Mouse (Mus musculus) MEL (cell line): Measurements from ENCODE around the gene Rmnd1. TPM values are rescaled to one million over a fixed set of nuclear protein-coding genes. Genes with fewer than 3 reads are reported as not detected.

Source experiments
- DNase-seq: peaks from one replicate; pipeline ENCODE4 v3.0.0; 2011; ENCODE audit warnings: low read depth, low spot score
- H3K27ac ChIP-seq: 2 replicates; pipeline ENCODE4 v1.5.1; 2012; ENCODE audit warnings: low read depth, mild to moderate bottlenecking, control low read depth, low read length, moderate library complexity; ENCODE audit not compliant: control insufficient read depth
- H3K27me3 ChIP-seq, 2 experiments: fragments of 150-350 bp in 1 of 2; sonication (generic) in 1 of 2; 2 replicates each; pipeline ENCODE4 v1.6.1; 2012; ENCODE audit warnings: low read length in 2 of 2, mild to moderate bottlenecking in 2 of 2, improper control_type of control experiment in 1 of 2, moderate library complexity in 1 of 2; ENCODE audit not compliant: insufficient read depth in 2 of 2, control insufficient read depth in 1 of 2
- H3K36me3 ChIP-seq, 2 experiments: 2 replicates each; pipeline ENCODE4 v1.6.1; 2012 to 2014; ENCODE audit warnings: low read length in 2 of 2, improper control_type of control experiment in 1 of 2, inconsistent platforms in 1 of 2, mild to moderate bottlenecking in 1 of 2; ENCODE audit not compliant: insufficient read depth in 2 of 2, control insufficient read depth in 1 of 2
- H3K4me1 ChIP-seq, 2 experiments: fragments of 150-350 bp in 1 of 2; sonication (generic) in 1 of 2; 2 replicates each; pipeline ENCODE4 v1.6.1; 2012; ENCODE audit warnings: low read length in 2 of 2, improper control_type of control experiment in 1 of 2, mild to moderate bottlenecking in 1 of 2; ENCODE audit not compliant: insufficient read depth in 2 of 2, control insufficient read depth in 1 of 2
- H3K4me3 ChIP-seq, 2 experiments: fragments of 150-350 bp in 1 of 2; sonication (generic) in 1 of 2; 2 replicates each; pipeline ENCODE4 v1.5.1; 2012; ENCODE audit warnings: low read depth in 2 of 2, low read length in 2 of 2, mild to moderate bottlenecking in 2 of 2, moderate library complexity in 2 of 2, control low read depth in 1 of 2, improper control_type of control experiment in 1 of 2; ENCODE audit not compliant: control insufficient read depth in 1 of 2, insufficient read depth in 1 of 2
- H3K79me2 ChIP-seq: 2 replicates; pipeline ENCODE4 v1.6.1; 2012; ENCODE audit warnings: mild to moderate bottlenecking, low read length, moderate library complexity; ENCODE audit not compliant: control insufficient read depth, poor library complexity, insufficient read depth
- H3K9ac ChIP-seq: 2 replicates; pipeline ENCODE4 v1.6.1; 2012; ENCODE audit warnings: low read depth, mild to moderate bottlenecking, control low read depth, low read length, moderate library complexity; ENCODE audit not compliant: control insufficient read depth, poor library complexity, severe bottlenecking
- H3K9me3 ChIP-seq: fragments of 150-350 bp; sonication (generic); replicated peaks from 2 replicates; pipeline ENCODE4 v1.6.1; 2012; ENCODE audit warnings: mild to moderate bottlenecking, low read length, improper control_type of control experiment, moderate library complexity; ENCODE audit not compliant: insufficient read depth
- BHLHE40 ChIP-seq: IDR thresholded peaks from 2 replicates; pipeline ENCODE4 v1.6.1; 2012; ENCODE audit warnings: low read depth, mild to moderate bottlenecking, inconsistent platforms, low read length, improper control_type of control experiment, borderline replicate concordance
- CHD1 ChIP-seq: IDR thresholded peaks from 2 replicates; pipeline ENCODE4 v1.6.1; 2012; ENCODE audit warnings: low read depth, mild to moderate bottlenecking, inconsistent platforms, low read length, improper control_type of control experiment
- CTCF ChIP-seq, 3 experiments: IDR thresholded peaks in 2 of 3; conservative IDR thresholded peaks in 1 of 3; 2 replicates each; pipeline ENCODE4 v1.5.1; 2011 to 2012; ENCODE audit warnings: low read length in 3 of 3, low read depth in 2 of 3, mild to moderate bottlenecking in 2 of 3, improper control_type of control experiment in 1 of 3, inconsistent platforms in 1 of 3, mixed read lengths in 1 of 3, moderate library complexity in 1 of 3; ENCODE audit not compliant: control insufficient read depth in 1 of 3, insufficient read depth in 1 of 3, poor library complexity in 1 of 3, severe bottlenecking in 1 of 3
- E2F4 ChIP-seq: IDR thresholded peaks from 2 replicates; pipeline ENCODE4 v1.6.1; 2011; ENCODE audit warnings: low read depth, low read length, improper control_type of control experiment, borderline replicate concordance
- ELF1 ChIP-seq: IDR thresholded peaks from 2 replicates; pipeline ENCODE4 v1.6.1; 2014; ENCODE audit warnings: low read depth, mild to moderate bottlenecking, inconsistent platforms, low read length, improper control_type of control experiment, moderate library complexity
- EP300 ChIP-seq, 2 experiments: IDR thresholded peaks; 2 replicates each; pipeline ENCODE4 v1.6.1; 2011; ENCODE audit warnings: improper control_type of control experiment in 2 of 2, low read length in 2 of 2, low read depth in 1 of 2, mild to moderate bottlenecking in 1 of 2
- GATA1 ChIP-seq: IDR thresholded peaks from 2 replicates; pipeline ENCODE4 v1.6.1; 2011; ENCODE audit warnings: low read depth, low read length, improper control_type of control experiment
- HCFC1 ChIP-seq: IDR thresholded peaks from 2 replicates; pipeline ENCODE4 v1.6.1; 2012; ENCODE audit warnings: low read depth, mild to moderate bottlenecking, inconsistent platforms, low read length, improper control_type of control experiment, moderate library complexity
- JUND ChIP-seq: IDR thresholded peaks from 2 replicates; pipeline ENCODE4 v1.6.1; 2011; ENCODE audit warnings: low read depth, mild to moderate bottlenecking, improper control_type of control experiment, low read length
- KAT2A ChIP-seq: conservative IDR thresholded peaks from 2 replicates; pipeline ENCODE4 v1.6.1; 2012; ENCODE audit warnings: low read depth, low read length, improper control_type of control experiment, inconsistent platforms
- MAX ChIP-seq: IDR thresholded peaks from 2 replicates; pipeline ENCODE4 v1.6.1; 2011; ENCODE audit warnings: low read length, improper control_type of control experiment
- MXI1 ChIP-seq: IDR thresholded peaks from 2 replicates; pipeline ENCODE4 v1.6.1; 2011; ENCODE audit warnings: mild to moderate bottlenecking, low read depth, low read length, improper control_type of control experiment
- MYC ChIP-seq: IDR thresholded peaks from 2 replicates; pipeline ENCODE4 v1.6.1; 2011; ENCODE audit warnings: low read depth, mild to moderate bottlenecking, low read length, improper control_type of control experiment, moderate library complexity
- NELFE ChIP-seq: IDR thresholded peaks from 2 replicates; pipeline ENCODE4 v1.6.1; 2011; ENCODE audit warnings: low read depth, low read length, improper control_type of control experiment
- NRF1 ChIP-seq: IDR thresholded peaks from 2 replicates; pipeline ENCODE4 v1.6.1; 2014; ENCODE audit warnings: low read depth, mild to moderate bottlenecking, inconsistent platforms, low read length, improper control_type of control experiment, moderate library complexity; ENCODE audit not compliant: poor library complexity, insufficient read depth, severe bottlenecking
- POLR2A ChIP-seq, 2 experiments: IDR thresholded peaks; 2 replicates each; pipeline ENCODE4 v1.6.1; 2011 to 2012; ENCODE audit warnings: low read length in 2 of 2, mild to moderate bottlenecking in 2 of 2, control low read depth in 1 of 2, improper control_type of control experiment in 1 of 2, low read depth in 1 of 2, moderate library complexity in 1 of 2; ENCODE audit not compliant: control insufficient read depth in 1 of 2, insufficient read depth in 1 of 2, poor library complexity in 1 of 2
- POLR2AphosphoS5 ChIP-seq: IDR thresholded peaks from 2 replicates; pipeline ENCODE4 v1.6.1; 2012; ENCODE audit warnings: low read depth, borderline replicate concordance, mild to moderate bottlenecking, inconsistent platforms, low read length, moderate library complexity, mixed read lengths
- RAD21 ChIP-seq: IDR thresholded peaks from 2 replicates; pipeline ENCODE4 v1.6.1; 2011; ENCODE audit warnings: mild to moderate bottlenecking, low read depth, low read length, improper control_type of control experiment
- RCOR1 ChIP-seq: IDR thresholded peaks from 2 replicates; pipeline ENCODE4 v1.6.1; 2012; ENCODE audit warnings: low read depth, mild to moderate bottlenecking, inconsistent platforms, low read length, improper control_type of control experiment
- SIN3A ChIP-seq: IDR thresholded peaks from 2 replicates; pipeline ENCODE4 v1.6.1; 2012; ENCODE audit warnings: low read length, improper control_type of control experiment, inconsistent platforms
- SMC3 ChIP-seq: IDR thresholded peaks from 2 replicates; pipeline ENCODE4 v1.6.1; 2011; ENCODE audit warnings: low read depth, low read length, improper control_type of control experiment
- TBP ChIP-seq: IDR thresholded peaks from 2 replicates; pipeline ENCODE4 v1.8.0; 2011; ENCODE audit warnings: low read depth, low read length, improper control_type of control experiment
- TCF12 ChIP-seq: IDR thresholded peaks from 2 replicates; pipeline ENCODE4 v1.6.1; 2014; ENCODE audit warnings: low read depth, mild to moderate bottlenecking, inconsistent platforms, low read length, improper control_type of control experiment, moderate library complexity
- UBTF ChIP-seq: IDR thresholded peaks from 2 replicates; pipeline ENCODE4 v1.6.1; 2012; ENCODE audit warnings: low read depth, mild to moderate bottlenecking, inconsistent platforms, low read length, improper control_type of control experiment, moderate library complexity, borderline replicate concordance; ENCODE audit not compliant: insufficient read depth
- USF2 ChIP-seq, 2 experiments: IDR thresholded peaks; 2 replicates each; pipeline ENCODE4 v1.6.1; 2011 to 2012; ENCODE audit warnings: improper control_type of control experiment in 2 of 2, low read length in 2 of 2, borderline replicate concordance in 1 of 2, inconsistent platforms in 1 of 2, low read depth in 1 of 2, mild to moderate bottlenecking in 1 of 2; ENCODE audit not compliant: insufficient read depth in 1 of 2
- ZKSCAN1 ChIP-seq: IDR thresholded peaks from 2 replicates; pipeline ENCODE4 v1.6.1; 2012; ENCODE audit warnings: low read depth, mild to moderate bottlenecking, inconsistent platforms, low read length, improper control_type of control experiment, moderate library complexity
- ZMIZ1 ChIP-seq: IDR thresholded peaks from 2 replicates; pipeline ENCODE4 v1.6.1; 2012; ENCODE audit warnings: low read depth, mild to moderate bottlenecking, inconsistent platforms, low read length, improper control_type of control experiment, moderate library complexity
- polyA plus RNA-seq, 2 experiments: library from polyadenylated mRNA; stranded (reverse) in 1 of 2; unstranded in 1 of 2; fragments of >175 nt in 1 of 2; fragments of >200 nt in 1 of 2; gene quantifications; 2 replicates each; pipeline versions ENCODE4 v1.2.1 to v1.2.4; 2012; ENCODE audit warnings: low replicate concordance in 2 of 2, low read depth in 1 of 2; ENCODE audit not compliant: insufficient read length in 2 of 2, insufficient read depth in 1 of 2, missing spikeins in 1 of 2
- total RNA-seq: library from RNA; depleted of rRNA; stranded (reverse); fragments of 300-350 nt; gene quantifications from 2 replicates; pipeline ENCODE4 v1.2.3, GENCODE M21; 2012

The Rmnd1 gene
- total and polyA plus RNA-seq, 3 experiments, result 38.8 to 39.6 TPM; not detected in 1

DNA sequence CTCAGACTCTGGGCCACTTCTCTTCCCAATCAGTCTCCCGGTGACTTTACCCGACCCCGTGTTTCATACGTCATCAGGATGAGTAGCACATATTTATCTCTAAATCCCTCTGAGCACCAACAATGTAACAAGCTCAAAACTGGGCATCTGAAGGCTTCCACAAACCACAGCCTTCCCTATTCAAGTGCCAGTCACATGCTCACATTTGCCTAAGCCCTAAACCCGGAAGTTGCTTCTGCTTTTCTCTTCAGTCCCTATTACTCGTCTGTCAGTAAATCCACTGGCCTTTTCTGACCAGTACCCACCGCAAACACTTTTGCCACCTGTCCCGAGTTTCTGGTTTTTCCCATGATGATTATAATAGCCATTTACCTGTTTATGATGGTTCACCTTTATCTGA lies 1.8 kb downstream of the Rmnd1 start (continued):
- TF ChIP-seq EP300 (IDR thresholded peaks at IDR 0.05; ENCODE audit: low read depth in 1 of 2, low read length in 2 of 2), result no peak; a peak in 1 of 4 replicates

DNA sequence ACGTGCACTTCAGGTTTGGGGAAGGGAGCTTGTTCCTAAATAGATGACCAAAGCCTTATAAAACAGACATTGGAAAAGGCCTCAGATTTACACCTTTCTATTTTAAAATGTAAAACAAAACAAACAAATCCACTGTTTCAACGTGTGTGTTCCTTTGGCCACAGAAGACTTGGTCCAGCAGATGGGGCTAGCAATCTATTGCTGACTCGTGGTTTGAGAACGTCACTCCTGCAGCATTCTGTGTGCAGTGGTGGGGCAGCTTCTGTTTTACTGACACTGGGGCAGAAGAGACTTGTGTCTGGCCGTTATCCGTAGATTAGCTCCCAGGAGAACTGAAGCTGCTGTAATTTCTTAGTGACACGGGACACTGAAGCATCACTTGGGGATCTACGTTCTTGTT lies 6.9 kb downstream of the Rmnd1 start:
- Histone ChIP-seq H3K4me1 (peaks cover under 1 to 7% of the 10 kb centered on the region in 2 experiments; a peak in 2 of 4 replicates), H3K27ac (no peak overlapping the region), H3K4me3 (no peak overlapping the region), H3K79me2 (peaks cover 7% of the 10 kb centered on the region), H3K27me3 (no peaks in the 10 kb centered on the region), H3K9me3 (no peaks in the 10 kb centered on the region), H3K9ac (no peak overlapping the region), H3K36me3 (peaks cover 3 to 5% of the 10 kb centered on the region in 2 experiments; a peak in 3 of 4 replicates)
- no peak for DNase-seq
- no peak for TF ChIP-seq RCOR1
- TF ChIP-seq MYC, result no peak
- no peak for TF ChIP-seq UBTF
- TF ChIP-seq E2F4, result no peak
- no peak for TF ChIP-seq NELFE
- no peak for TF ChIP-seq USF2 (IDR thresholded peaks at IDR 0.05; ENCODE audit: borderline replicate concordance in 1 of 2, insufficient read depth in 1 of 2, low read depth in 1 of 2, low read length in 2 of 2)
- TF ChIP-seq SMC3, result no peak
- no peak for TF ChIP-seq POLR2AphosphoS5
- no peak for TF ChIP-seq EP300 (IDR thresholded peaks at IDR 0.05; ENCODE audit: low read depth in 1 of 2, low read length in 2 of 2)
- no peak for TF ChIP-seq ELF1
- TF ChIP-seq CHD1, result no peak
- no peak for TF ChIP-seq TBP
- no peak for TF ChIP-seq JUND
- no peak for TF ChIP-seq POLR2A (IDR thresholded peaks at IDR 0.05; ENCODE audit: control insufficient read depth in 1 of 2, insufficient read depth in 1 of 2, low read depth in 1 of 2, low read length in 2 of 2, poor library complexity in 1 of 2)
- no peak for TF ChIP-seq ZMIZ1
- TF ChIP-seq CTCF (IDR thresholded peaks at IDR 0.05 in 2 of 3, conservative IDR thresholded peaks at IDR 0.05 in 1 of 3; ENCODE audit: control insufficient read depth in 1 of 3, insufficient read depth in 1 of 3, low read depth in 2 of 3, low read length in 3 of 3, poor library complexity in 1 of 3, severe bottlenecking in 1 of 3), result no peak

- Histone ChIP-seq H3K27me3 (no peaks in the 10 kb centered on the region), H3K4me3 (no peak overlapping the region), H3K9ac (no peak overlapping the region), H3K79me2 (no peaks in the 10 kb centered on the region), H3K36me3 (peaks cover 0 to 11% of the 10 kb centered on the region in 2 experiments; a peak in 2 of 4 replicates), H3K4me1 (no peaks in the 10 kb centered on the region), H3K9me3 (no peaks in the 10 kb centered on the region), H3K27ac (no peak overlapping the region)
- DNase-seq, result no peak
- TF ChIP-seq ZKSCAN1 (no peak), POLR2A (IDR thresholded peaks at IDR 0.05; ENCODE audit: control insufficient read depth in 1 of 2, insufficient read depth in 1 of 2, low read depth in 1 of 2, low read length in 2 of 2, poor library complexity in 1 of 2) (no peak), TCF12 (no peak), KAT2A (no peak), HCFC1 (no peak), SMC3 (no peak), JUND (no peak), GATA1 (no peak), SIN3A (no peak), NRF1 (no peak), RAD21 (no peak), MAX (no peak), MXI1 (no peak), CTCF (IDR thresholded peaks at IDR 0.05 in 2 of 3, conservative IDR thresholded peaks at IDR 0.05 in 1 of 3; ENCODE audit: control insufficient read depth in 1 of 3, insufficient read depth in 1 of 3, low read depth in 2 of 3, low read length in 3 of 3, poor library complexity in 1 of 3, severe bottlenecking in 1 of 3) (no peak), BHLHE40 (no peak), EP300 (IDR thresholded peaks at IDR 0.05; ENCODE audit: low read depth in 1 of 2, low read length in 2 of 2) (no peak), RCOR1 (no peak)
Measured at GRCm38 (mm10) chr10:4407191-4407590, 25.0 kb downstream of the Rmnd1 start.
